Mouse (Mus musculus): ENCODE measurements at regions not wholly inside any gene's neighbourhood (a gene's known extent, or its start where the extent isn't known, plus 50 kb on each side); places are given as distances from the start of the nearest gene placed in this dataset.

GRCm38 (mm10) chr13:110537960-110538463 lies 143.2 kb downstream of the Plk2 start:
- DNase-seq (ENCODE audit: extremely low spot score in 1 of 2, low spot score in 1 of 2), result no peak

- peak; percentile 62 to 77 for DNase-seq (ENCODE audit: extremely low spot score in 1 of 2, low spot score in 1 of 2)
These were observed 145.9 kb downstream of the Plk2 start for GRCm38 (mm10) chr13:110540543-110541265.

- peak; percentile 22 to 60 for DNase-seq (ENCODE audit: extremely low spot score in 1 of 2, low spot score in 1 of 2)
These were observed 146.7 kb downstream of the Plk2 start for GRCm38 (mm10) chr13:110541288-110542148.

GRCm38 (mm10) chr13:110542303-110543065 lies 147.6 kb downstream of the Plk2 start:
- no peak for DNase-seq (ENCODE audit: extremely low spot score in 1 of 2, low spot score in 1 of 2)

GRCm38 (mm10) chr13:110545454-110545853 lies 150.6 kb downstream of the Plk2 start:
- DNase-seq (ENCODE audit: extremely low spot score in 1 of 2, low spot score in 1 of 2), result no peak

- no peak for DNase-seq (ENCODE audit: extremely low spot score in 1 of 2, low spot score in 1 of 2)
These were observed 160.9 kb downstream of the Plk2 start for GRCm38 (mm10) chr13:110555529-110556319.

GRCm38 (mm10) chr13:110556355-110557095 lies 161.7 kb downstream of the Plk2 start:
- DNase-seq (ENCODE audit: extremely low spot score in 1 of 2, low spot score in 1 of 2), result no peak

- peak; percentile 52 to 83 for DNase-seq (ENCODE audit: extremely low spot score in 1 of 2, low spot score in 1 of 2)
These were observed 163.3 kb downstream of the Plk2 start for GRCm38 (mm10) chr13:110557930-110558727.

- peak; percentile 53 to 67 for DNase-seq (ENCODE audit: extremely low spot score in 1 of 2, low spot score in 1 of 2)
These were observed 165.7 kb downstream of the Plk2 start for GRCm38 (mm10) chr13:110560566-110560965.

- DNase-seq (ENCODE audit: extremely low spot score in 1 of 2, low spot score in 1 of 2), result no peak
These were observed 167.7 kb downstream of the Plk2 start for GRCm38 (mm10) chr13:110562499-110562898.

GRCm38 (mm10) chr13:110562902-110563301 lies 168.1 kb downstream of the Plk2 start:
- no peak for DNase-seq (ENCODE audit: extremely low spot score in 1 of 2, low spot score in 1 of 2)

- DNase-seq (ENCODE audit: extremely low spot score in 1 of 2, low spot score in 1 of 2), result no peak
These were observed 169.1 kb downstream of the Plk2 start for GRCm38 (mm10) chr13:110563967-110564366.

GRCm38 (mm10) chr13:110568482-110569179 lies 173.8 kb downstream of the Plk2 start:
- DNase-seq (ENCODE audit: extremely low spot score in 1 of 2, low spot score in 1 of 2), result no peak

GRCm38 (mm10) chr13:110569180-110569512 lies 174.3 kb downstream of the Plk2 start:
- DNase-seq (ENCODE audit: extremely low spot score in 1 of 2, low spot score in 1 of 2), result no peak

GRCm38 (mm10) chr13:110570386-110570785 lies 175.5 kb downstream of the Plk2 start:
- DNase-seq (ENCODE audit: extremely low spot score in 1 of 2, low spot score in 1 of 2), result no peak

GRCm38 (mm10) chr13:110573360-110574065 lies 178.7 kb downstream of the Plk2 start:
- DNase-seq (ENCODE audit: extremely low spot score in 1 of 2, low spot score in 1 of 2), result no peak

GRCm38 (mm10) chr13:110574764-110575471 lies 180.1 kb downstream of the Plk2 start:
- DNase-seq (ENCODE audit: extremely low spot score in 1 of 2, low spot score in 1 of 2), result no peak

Measured in frontal cortex, adult 2 months (tissue).